Mouse (Mus musculus) cerebellum, adult 9-10 months (tissue): ENCODE data around the gene Tigar.

Experiments used
- DNase-seq: peaks from one replicate; pipeline ENCODE4 v3.0.0; 2022

The Tigar gene

GRCm38 (mm10) chr6:127109402-127109930, at the start of gene Tigar:
TSS of gene Tigar (minus strand) at chr6:127109557.
- DNase-seq, result peak; percentile 97

GRCm38 (mm10) chr6:127157321-127157720, 48.0 kb upstream of the Tigar start:
- no peak for DNase-seq

- DNase-seq, result no peak
These were observed 46.1 kb upstream of the Tigar start for GRCm38 (mm10) chr6:127155468-127155867.

- DNase-seq, result no peak
These were observed 45.4 kb upstream of the Tigar start for GRCm38 (mm10) chr6:127154708-127155268.

- DNase-seq, result no peak
These were observed 44.8 kb upstream of the Tigar start for GRCm38 (mm10) chr6:127153972-127154707.

GRCm38 (mm10) chr6:127153296-127153800, 44.0 kb upstream of the Tigar start:
- no peak for DNase-seq

GRCm38 (mm10) chr6:127152106-127152951, 43.0 kb upstream of the Tigar start, which contains the start of gene Ccnd2:
TSS of gene Ccnd2 (minus strand) at chr6:127152193.
- no peak for DNase-seq

- DNase-seq, result no peak
These were observed 42.3 kb upstream of the Tigar start for GRCm38 (mm10) chr6:127151565-127152105.

GRCm38 (mm10) chr6:127150663-127151564, 41.6 kb upstream of the Tigar start:
- DNase-seq, result no peak

GRCm38 (mm10) chr6:127149944-127150662, 40.7 kb upstream of the Tigar start:
- no peak for DNase-seq

- no peak for DNase-seq
These were observed 40.1 kb upstream of the Tigar start for GRCm38 (mm10) chr6:127149303-127149943.

GRCm38 (mm10) chr6:127148526-127149302, 39.4 kb upstream of the Tigar start:
- no peak for DNase-seq

GRCm38 (mm10) chr6:127147665-127148064, 38.3 kb upstream of the Tigar start:
- peak; percentile 76 for DNase-seq

- DNase-seq, result no peak
These were observed 37.1 kb upstream of the Tigar start for GRCm38 (mm10) chr6:127146322-127146947.

GRCm38 (mm10) chr6:127145464-127146190, 36.3 kb upstream of the Tigar start:
- no peak for DNase-seq

- DNase-seq, result no peak
These were observed 34.4 kb upstream of the Tigar start for GRCm38 (mm10) chr6:127143576-127144288.

- DNase-seq, result no peak
These were observed 33.8 kb upstream of the Tigar start for GRCm38 (mm10) chr6:127143124-127143520.
